Mouse (Mus musculus): ENCODE measurements around the gene Rasa3. TPM values are rescaled to one million over a fixed set of nuclear protein-coding genes. Genes with fewer than 3 reads are reported as not detected.

Rasa3 gene
- polyA plus RNA-seq (2012; rRNA removed) = 37.1 and 43.5 TPM in 2 replicates

DNA sequence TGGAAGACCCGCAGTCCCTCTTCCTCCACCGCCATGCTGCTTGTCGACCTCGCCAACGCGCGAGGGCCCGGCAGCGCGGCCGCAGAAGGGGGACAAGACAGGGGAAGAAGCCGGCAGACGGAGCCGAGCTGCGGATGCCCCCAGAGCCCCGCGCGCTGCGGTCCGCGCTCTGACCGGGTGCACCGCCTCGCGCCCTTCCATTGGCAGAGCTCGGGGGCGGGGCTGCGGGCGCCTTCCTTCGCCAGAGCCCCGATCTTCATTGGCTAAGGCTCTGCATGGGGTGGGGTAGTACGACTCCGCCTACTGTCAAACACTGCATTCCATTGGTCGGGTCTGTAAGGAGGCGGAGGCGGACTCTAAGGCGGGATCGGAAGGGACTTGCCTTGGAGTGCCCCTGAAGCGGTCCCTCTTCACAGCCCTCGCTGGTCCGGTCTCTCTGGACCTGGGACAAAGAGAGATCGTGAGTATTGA lies at the start of gene Rasa3:
Gene Rasa3, minus strand, starts transcription at position 191 of the 471 bp plus-strand sequence.
- WGBS = under 1% methylated on average over 42 of the region's 42 CpGs
- no peak for TF ChIP-seq CTCF (IDR thresholded peaks at IDR 0.05; ENCODE audit: insufficient read depth, low read length)
- TF ChIP-seq POLR2A (IDR thresholded peaks at IDR 0.05; ENCODE audit: borderline replicate concordance, extremely low read depth, low read depth, low read length) = peak; percentile 74; the same call in 1 of the 2 replicates
- H3K4me3 ChIP-seq (replicated peaks; ENCODE audit: extremely low read depth, low read depth, low read length) = peak within 1 kb of the TSS; percentile 79

DNA sequence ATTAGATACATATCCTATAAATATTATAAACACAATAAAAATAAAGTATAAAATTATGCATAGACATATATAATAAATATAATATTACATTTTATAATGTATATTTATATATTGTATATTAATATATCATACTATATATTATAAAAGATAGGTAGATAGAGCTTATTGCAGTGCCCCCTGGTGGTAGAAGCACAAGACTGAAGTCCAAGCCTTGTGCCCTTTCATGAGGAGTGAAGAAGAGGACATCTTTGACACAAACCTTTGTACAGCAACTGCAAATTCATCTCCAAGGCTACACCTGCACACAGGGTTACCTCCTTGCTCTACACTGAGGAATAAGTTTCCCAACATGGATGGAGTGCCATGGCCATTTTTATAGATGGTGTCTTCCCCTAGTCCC lies 48.3 kb upstream of the Rasa3 start:
- TF ChIP-seq CTCF (IDR thresholded peaks at IDR 0.05; ENCODE audit: insufficient read depth, low read length) (peak; percentile 25; the same call in 1 of the 2 replicates), POLR2A (IDR thresholded peaks at IDR 0.05; ENCODE audit: borderline replicate concordance, extremely low read depth, low read depth, low read length) (no peak)
- DNase-seq = peak; percentile 37
- H3K4me3 ChIP-seq (replicated peaks; ENCODE audit: extremely low read depth, low read depth, low read length) = no peak overlapping the region
- H3K4me1 ChIP-seq (ENCODE audit: control insufficient read depth, insufficient read depth, low read length) = no peaks in the 10 kb centered on the region

More for the DNA sequence above, at the start of gene Rasa3:
- peak; percentile 92 for DNase-seq
- peaks cover 7% of the 10 kb centered on the region for H3K4me1 ChIP-seq (ENCODE audit: control insufficient read depth, insufficient read depth, low read length)

DNA sequence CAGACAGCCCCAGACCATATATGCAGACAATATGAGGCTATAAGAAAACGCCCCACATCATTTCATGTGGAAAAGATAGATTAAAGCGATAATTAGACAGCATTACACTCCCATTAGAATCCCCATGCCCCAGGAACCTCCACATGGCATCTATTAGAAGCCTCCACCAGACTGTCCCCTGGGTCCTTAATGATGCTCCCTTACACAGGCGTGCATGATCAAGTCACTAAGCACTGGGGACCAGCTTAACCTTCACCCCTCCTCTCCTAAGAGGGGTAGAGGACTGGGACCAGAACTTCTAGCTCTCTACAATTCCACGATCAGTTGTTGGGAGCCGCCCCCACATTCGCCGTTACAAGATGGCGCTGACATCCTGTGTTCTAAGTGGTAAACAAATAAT lies 41.6 kb upstream of the Rasa3 start:
- 96% methylated on average over 8 of the region's 8 CpGs for WGBS
- no peak for DNase-seq
- TF ChIP-seq POLR2A (IDR thresholded peaks at IDR 0.05; ENCODE audit: borderline replicate concordance, extremely low read depth, low read depth, low read length) = no peak
- no peak for TF ChIP-seq CTCF (IDR thresholded peaks at IDR 0.05; ENCODE audit: insufficient read depth, low read length)
- Histone ChIP-seq H3K4me1 (ENCODE audit: control insufficient read depth, insufficient read depth, low read length) (no peaks in the 10 kb centered on the region), H3K4me3 (replicated peaks; ENCODE audit: extremely low read depth, low read depth, low read length) (no peak overlapping the region)

DNA sequence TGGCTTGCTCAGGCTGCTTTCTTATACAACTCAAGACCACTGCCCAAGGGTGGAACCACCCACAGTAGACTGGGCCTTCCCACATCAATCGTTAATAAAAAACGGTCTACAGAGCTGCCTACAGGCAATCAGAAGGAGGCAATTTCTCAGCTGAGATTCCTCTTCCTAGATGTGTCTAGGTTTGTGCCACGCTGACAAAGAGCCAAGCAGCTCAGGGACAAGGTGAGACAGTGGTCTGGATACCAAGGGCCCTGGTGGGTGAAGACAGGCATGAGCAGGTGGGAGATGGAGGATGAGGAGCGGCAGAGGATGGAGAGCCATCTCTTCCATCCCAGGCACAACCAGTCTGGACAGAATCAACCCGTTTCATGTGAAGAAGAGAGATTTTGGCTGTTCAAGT lies 31.1 kb upstream of the Rasa3 start:
- H3K4me1 ChIP-seq (ENCODE audit: control insufficient read depth, insufficient read depth, low read length) = no peaks in the 10 kb centered on the region
- H3K4me3 ChIP-seq (replicated peaks; ENCODE audit: extremely low read depth, low read depth, low read length) = no peak overlapping the region
- WGBS = 97% methylated on average over 5 of the region's 5 CpGs
- no peak for DNase-seq
- TF ChIP-seq CTCF (IDR thresholded peaks at IDR 0.05; ENCODE audit: insufficient read depth, low read length) (no peak), POLR2A (IDR thresholded peaks at IDR 0.05; ENCODE audit: borderline replicate concordance, extremely low read depth, low read depth, low read length) (no peak)

DNA sequence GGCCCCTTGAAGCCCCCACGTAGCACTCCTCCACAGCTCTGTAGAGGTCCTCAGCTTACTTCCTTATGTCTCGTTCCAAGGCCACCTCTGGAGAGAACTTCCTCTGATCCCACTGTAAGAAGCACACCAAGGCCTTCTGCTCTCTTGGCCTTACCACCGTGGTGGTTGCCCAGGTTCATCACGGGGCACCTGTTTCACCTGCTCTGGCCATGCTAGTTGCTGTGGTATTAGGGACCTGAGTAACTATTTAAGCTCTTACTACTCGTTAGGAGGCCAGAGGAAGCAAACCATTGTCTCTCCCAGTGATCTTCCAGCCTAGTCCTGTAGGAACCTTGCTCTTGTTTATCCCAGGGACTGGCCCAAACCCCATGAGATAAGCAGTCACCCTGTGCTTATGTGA lies 29.5 kb upstream of the Rasa3 start:
- TF ChIP-seq CTCF (IDR thresholded peaks at IDR 0.05; ENCODE audit: insufficient read depth, low read length) (no peak), POLR2A (IDR thresholded peaks at IDR 0.05; ENCODE audit: borderline replicate concordance, extremely low read depth, low read depth, low read length) (no peak)
- Histone ChIP-seq H3K4me3 (replicated peaks; ENCODE audit: extremely low read depth, low read depth, low read length) (no peak overlapping the region), H3K4me1 (ENCODE audit: control insufficient read depth, insufficient read depth, low read length) (peaks cover 3% of the 10 kb centered on the region)
- DNase-seq = no peak
- WGBS = 82% methylated on average over 5 of the region's 5 CpGs

DNA sequence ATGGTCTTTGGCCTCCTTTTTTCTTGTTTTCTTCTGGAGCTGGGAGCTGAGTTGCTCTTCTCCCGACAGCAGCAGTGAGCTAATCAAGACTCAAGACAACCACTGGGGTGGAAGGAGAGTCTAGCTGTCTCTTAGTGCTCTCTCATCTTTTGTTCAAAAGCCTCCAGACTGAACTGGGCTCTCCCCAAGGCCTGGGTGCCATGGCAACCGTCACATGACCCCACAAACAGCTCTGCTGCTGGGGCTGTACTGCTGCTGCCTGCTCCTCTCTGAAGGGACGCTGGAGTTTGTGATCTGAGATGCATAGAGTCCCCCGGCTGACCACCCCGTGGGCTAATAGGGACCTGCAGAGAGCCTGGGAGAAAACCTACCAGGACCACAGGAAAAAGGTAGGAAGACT lies 28.3 kb upstream of the Rasa3 start, which contains the start of gene Cfap97d2:
Gene Cfap97d2, plus strand, starts transcription at position 222 of the 400 bp plus-strand sequence.
- peaks cover 3% of the 10 kb centered on the region for H3K4me1 ChIP-seq (ENCODE audit: control insufficient read depth, insufficient read depth, low read length)
- WGBS = 33% methylated on average over 5 of the region's 5 CpGs
- H3K4me3 ChIP-seq (replicated peaks; ENCODE audit: extremely low read depth, low read depth, low read length) = no peak within 1 kb of the TSS
- TF ChIP-seq POLR2A (IDR thresholded peaks at IDR 0.05; ENCODE audit: borderline replicate concordance, extremely low read depth, low read depth, low read length) (no peak), CTCF (IDR thresholded peaks at IDR 0.05; ENCODE audit: insufficient read depth, low read length) (no peak)
- no peak for DNase-seq

DNA sequence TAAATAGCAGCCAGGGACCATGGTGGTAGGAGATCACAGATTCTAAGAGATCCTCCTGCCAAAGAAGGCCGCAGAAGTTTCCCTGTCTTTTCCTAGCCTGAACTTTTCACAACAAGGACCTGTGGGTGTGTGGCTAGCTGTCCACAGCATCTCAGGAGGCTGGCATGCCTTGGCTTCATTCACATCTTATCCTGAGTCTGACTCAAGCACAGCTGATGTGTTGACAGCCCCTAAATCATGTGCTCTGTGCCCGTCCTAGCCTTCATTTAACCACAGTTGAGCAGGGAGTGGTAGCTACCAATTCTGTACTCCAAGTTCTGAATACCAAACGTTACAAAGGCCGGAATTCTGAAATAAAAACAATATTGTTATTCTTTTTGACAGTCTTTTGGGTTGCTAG lies 26.9 kb upstream of the Rasa3 start:
- DNase-seq = no peak
- no peak for TF ChIP-seq POLR2A (IDR thresholded peaks at IDR 0.05; ENCODE audit: borderline replicate concordance, extremely low read depth, low read depth, low read length)
- no peak for TF ChIP-seq CTCF (IDR thresholded peaks at IDR 0.05; ENCODE audit: insufficient read depth, low read length)
- Histone ChIP-seq H3K4me1 (ENCODE audit: control insufficient read depth, insufficient read depth, low read length) (peaks cover 3% of the 10 kb centered on the region), H3K4me3 (replicated peaks; ENCODE audit: extremely low read depth, low read depth, low read length) (no peak overlapping the region)
- 80% methylated on average over 4 of the region's 4 CpGs for WGBS

DNA sequence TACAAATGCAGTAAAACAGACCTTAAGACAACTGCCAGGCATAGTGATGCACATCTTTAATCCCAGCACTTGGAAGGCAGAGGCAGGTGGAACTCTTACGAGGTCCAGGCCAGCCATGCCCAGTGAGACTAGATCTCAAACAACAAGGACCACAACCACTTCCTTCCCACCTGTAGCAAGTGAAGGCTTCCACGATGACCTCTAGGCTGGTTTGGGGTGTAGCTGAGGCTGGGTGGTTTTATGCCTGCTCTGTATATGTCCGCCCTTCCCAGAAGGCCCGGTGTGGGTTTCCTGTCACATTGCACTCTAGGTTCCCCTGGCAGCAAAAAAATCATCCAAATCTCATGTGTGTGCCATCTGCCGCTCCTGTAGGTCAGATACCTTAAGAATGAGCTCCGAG lies 26.4 kb upstream of the Rasa3 start:
- no peak for TF ChIP-seq CTCF (IDR thresholded peaks at IDR 0.05; ENCODE audit: insufficient read depth, low read length)
- no peak for TF ChIP-seq POLR2A (IDR thresholded peaks at IDR 0.05; ENCODE audit: borderline replicate concordance, extremely low read depth, low read depth, low read length)
- DNase-seq = no peak
- peaks cover 3% of the 10 kb centered on the region for H3K4me1 ChIP-seq (ENCODE audit: control insufficient read depth, insufficient read depth, low read length)
- no peak overlapping the region for H3K4me3 ChIP-seq (replicated peaks; ENCODE audit: extremely low read depth, low read depth, low read length)
- WGBS = 87% methylated on average over 6 of the region's 6 CpGs

DNA sequence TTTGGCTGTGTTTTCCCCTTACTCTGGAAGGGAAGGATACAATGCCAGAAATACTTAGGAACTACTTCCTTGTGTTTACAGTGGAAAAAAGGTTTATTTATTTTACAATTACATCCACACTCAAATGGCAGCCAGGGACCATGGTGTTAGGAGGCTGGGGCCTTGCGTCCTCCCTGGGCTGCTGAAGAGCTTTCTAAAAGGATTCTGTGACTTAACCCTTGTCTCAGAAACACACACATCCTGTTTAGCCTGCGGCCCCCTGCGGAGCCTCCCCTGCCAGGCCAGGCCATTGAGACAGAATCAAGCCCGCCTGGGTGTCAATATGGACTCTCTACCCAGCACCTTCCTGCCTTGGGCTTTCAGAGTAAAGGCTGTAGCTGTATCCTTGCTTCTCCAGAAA lies 25.4 kb upstream of the Rasa3 start:
- Histone ChIP-seq H3K4me3 (replicated peaks; ENCODE audit: extremely low read depth, low read depth, low read length) (no peak overlapping the region), H3K4me1 (ENCODE audit: control insufficient read depth, insufficient read depth, low read length) (peaks cover 3% of the 10 kb centered on the region)
- no peak for DNase-seq
- no peak for TF ChIP-seq CTCF (IDR thresholded peaks at IDR 0.05; ENCODE audit: insufficient read depth, low read length)
- no peak for TF ChIP-seq POLR2A (IDR thresholded peaks at IDR 0.05; ENCODE audit: borderline replicate concordance, extremely low read depth, low read depth, low read length)
- 39% methylated on average over 4 of the region's 4 CpGs for WGBS

DNA sequence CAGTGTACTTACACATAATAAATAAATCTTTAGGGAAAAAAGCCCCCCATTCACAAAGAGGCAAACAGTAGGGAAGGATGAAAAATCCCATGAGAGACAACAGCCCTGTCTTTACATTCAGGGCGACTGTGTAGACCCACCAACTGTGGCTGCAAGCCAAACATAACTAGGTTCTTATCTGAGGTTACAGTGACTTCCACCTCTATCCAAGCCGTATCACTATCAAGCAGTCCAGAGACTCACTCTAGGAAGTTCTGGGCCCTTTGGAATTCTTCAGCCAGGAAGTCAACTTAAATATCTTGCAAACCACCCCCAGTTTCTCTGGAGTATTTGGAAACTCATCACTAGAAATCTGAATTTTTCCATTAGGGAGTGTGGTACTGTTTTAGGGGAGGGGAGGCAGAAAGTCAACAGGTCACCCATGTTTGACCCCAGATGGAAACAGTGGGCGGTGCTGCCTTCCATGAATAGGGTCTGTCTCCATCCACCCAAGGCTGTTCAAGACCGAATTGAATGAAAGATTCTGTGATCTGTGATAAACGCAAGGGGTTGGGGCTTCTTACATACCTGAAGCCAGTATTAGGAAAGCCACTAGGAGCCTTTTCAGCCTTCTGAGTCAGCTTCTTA lies 22.0 kb upstream of the Rasa3 start:
- WGBS = 65% methylated on average over 5 of the region's 5 CpGs
- DNase-seq = no peak
- Histone ChIP-seq H3K4me1 (ENCODE audit: control insufficient read depth, insufficient read depth, low read length) (peaks cover 3% of the 10 kb centered on the region), H3K4me3 (replicated peaks; ENCODE audit: extremely low read depth, low read depth, low read length) (no peak overlapping the region)
- no peak for TF ChIP-seq POLR2A (IDR thresholded peaks at IDR 0.05; ENCODE audit: borderline replicate concordance, extremely low read depth, low read depth, low read length)

Measured in lung, adult 2 months (tissue).